Mouse (Mus musculus) intestine, postnatal 0 days (tissue): Measurements from ENCODE around the gene Opn1mw. TPM values are rescaled to one million over a fixed set of nuclear protein-coding genes. Genes with fewer than 3 reads are reported as not detected.

ENCODE experiments used
- ATAC-seq: fragments of 200-750 bp; cut with Nextera tagmentation; 2 replicates; pipeline ENCODE4 v1.8.0; 2017; ENCODE audit warnings: mild to moderate bottlenecking, moderate TSS enrichment, moderate library complexity
- H3K27ac ChIP-seq: fragments of 300-500 bp; sonication (generic); 2 replicates; pipeline ENCODE4 v1.5.1; 2014; ENCODE audit warnings: mild to moderate bottlenecking, low read depth, low read length, moderate library complexity
- H3K27me3 ChIP-seq: fragments of 300-500 bp; sonication (generic); replicated peaks from 2 replicates; pipeline ENCODE4 v1.6.1; 2014; ENCODE audit warnings: low read length, mixed read lengths; ENCODE audit not compliant: control insufficient read depth, insufficient read depth
- H3K36me3 ChIP-seq: fragments of 300-500 bp; sonication (generic); 2 replicates; pipeline ENCODE4 v1.6.1; 2014; ENCODE audit warnings: mild to moderate bottlenecking, moderate library complexity; ENCODE audit not compliant: control insufficient read depth, insufficient read depth
- H3K4me1 ChIP-seq: fragments of 300-500 bp; sonication (generic); replicated peaks from 2 replicates; pipeline ENCODE4 v1.6.1; 2014; ENCODE audit warnings: antibody characterized with exemption, low read length, mixed read lengths; ENCODE audit not compliant: control insufficient read depth, insufficient read depth
- H3K4me2 ChIP-seq: fragments of 300-500 bp; sonication (generic); replicated peaks from 2 replicates; pipeline ENCODE4 v1.6.1; 2014; ENCODE audit warnings: low read depth, mild to moderate bottlenecking, moderate library complexity
- H3K4me3 ChIP-seq: fragments of 300-500 bp; sonication (generic); 2 replicates; pipeline ENCODE4 v1.5.1; 2014; ENCODE audit warnings: low read depth, low read length
- H3K9ac ChIP-seq: fragments of 300-500 bp; sonication (generic); 2 replicates; pipeline ENCODE4 v1.6.1; 2014; ENCODE audit warnings: mild to moderate bottlenecking, low read depth, low read length
- H3K9me3 ChIP-seq: fragments of 300-500 bp; sonication (generic); 2 replicates; pipeline ENCODE4 v1.6.1; 2016; ENCODE audit warnings: mixed run types; ENCODE audit not compliant: control insufficient read depth
- CTCF ChIP-seq: sonication (generic); IDR thresholded peaks from 2 replicates; pipeline ENCODE4 v1.5.1; 2016; ENCODE audit warnings: low read depth, mild to moderate bottlenecking, control low read depth, antibody characterized with exemption, moderate library complexity
- WGBS: fragments of 180-500 bp; shearing (Covaris S2); extraction: QIAGEN DNeasy Blood & Tissue Kit; methylation state at CpG from one replicate; pipeline ENCODE4 v1.1.7; 2014; 5-methylcytosine and 5-hydroxymethylcytosine counted together
- polyA plus RNA-seq: library from polyadenylated mRNA; unstranded; fragments of >200 nt; fragmentation: Nextera tagmentation; extraction: Ambion mirVana; gene quantifications from 2 replicates; pipeline ENCODE4 v1.2.1, GENCODE M21; 2015

The Opn1mw gene
- polyA plus RNA-seq, 1 experiment from 2014 or later, result not detected

GRCm38 (mm10) chrX:74176959-74177358 is 49.7 kb downstream of the Opn1mw start, which contains the start of gene Tktl1:
TSS of gene Tktl1 (plus strand) at chrX:74177259.
- H3K4me2 ChIP-seq, result no peak within 1 kb of the TSS
- ATAC-seq, result no peak
- no peaks in the 10 kb centered on the region for H3K4me1 ChIP-seq
- H3K4me3 ChIP-seq, result no peak within 1 kb of the TSS
- H3K9me3 ChIP-seq, result no peaks in the 10 kb centered on the region
- 89% methylated on average over 17 of the region's 17 CpGs for WGBS
- no peak within 1 kb of the TSS for H3K27ac ChIP-seq
- no peak for TF ChIP-seq CTCF
- no peak within 1 kb of the TSS for H3K9ac ChIP-seq
- H3K36me3 ChIP-seq, result no peaks in the 10 kb centered on the region
- no peaks in the 10 kb centered on the region for H3K27me3 ChIP-seq

Other genes starting within 250 kb of the Opn1mw start
- gene Avpr2, start 235.4 kb upstream of the Opn1mw start, polyA plus RNA-seq, result 0.12 TPM in 1 of 2 replicates, not detected in the other
- 3.1 and 3.2 TPM in 2 replicates for gene L1cam, start 231.4 kb upstream of the Opn1mw start, polyA plus RNA-seq
- 2.5 and 2.7 TPM in 2 replicates for gene Arhgap4, start 205.6 kb upstream of the Opn1mw start, polyA plus RNA-seq
- gene Naa10, start 205.5 kb upstream of the Opn1mw start, polyA plus RNA-seq, result 76.6 and 76.7 TPM in 2 replicates
- gene Renbp, start 196.6 kb upstream of the Opn1mw start, polyA plus RNA-seq, result 788 and 922 TPM in 2 replicates
- gene Hcfc1, start 161.1 kb upstream of the Opn1mw start, polyA plus RNA-seq, result 19.0 and 22.6 TPM in 2 replicates
- gene Irak1, start 103.5 kb upstream of the Opn1mw start, polyA plus RNA-seq, result 21.6 and 22.7 TPM in 2 replicates
- gene Mecp2, start 7.9 kb downstream of the Opn1mw start, polyA plus RNA-seq, result 7.9 and 8.5 TPM in 2 replicates
- gene Tex28, start 40.4 kb downstream of the Opn1mw start, polyA plus RNA-seq, result not detected in 2 replicates
- gene Tktl1, start 49.8 kb downstream of the Opn1mw start, polyA plus RNA-seq, result not detected in 2 replicates
- 155 and 170 TPM in 2 replicates for gene Flna, start 122.4 kb downstream of the Opn1mw start, polyA plus RNA-seq
- gene Emd, start 127.2 kb downstream of the Opn1mw start, polyA plus RNA-seq, result 13.8 and 14.6 TPM in 2 replicates
- 485 and 521 TPM in 2 replicates for gene Rpl10, start 143.3 kb downstream of the Opn1mw start, polyA plus RNA-seq
- 64.0 and 64.8 TPM in 2 replicates for gene Taz, start 154.4 kb downstream of the Opn1mw start, polyA plus RNA-seq
- 24.7 and 26.2 TPM in 2 replicates for gene Dnase1l1, start 154.9 kb downstream of the Opn1mw start, polyA plus RNA-seq
- 111 and 115 TPM in 2 replicates for gene Atp6ap1, start 169.6 kb downstream of the Opn1mw start, polyA plus RNA-seq
- gene Gdi1, start 177.5 kb downstream of the Opn1mw start, polyA plus RNA-seq, result 63.9 and 72.4 TPM in 2 replicates
- 35.6 and 42.9 TPM in 2 replicates for gene Fam50a, start 185.6 kb downstream of the Opn1mw start, polyA plus RNA-seq
- 0.93 and 1.3 TPM in 2 replicates for gene Plxna3, start 201.6 kb downstream of the Opn1mw start, polyA plus RNA-seq
- 58.3 and 62.2 TPM in 2 replicates for gene Lage3, start 226.2 kb downstream of the Opn1mw start, polyA plus RNA-seq
- 77.4 and 78.1 TPM in 2 replicates for gene Ubl4a, start 245.8 kb downstream of the Opn1mw start, polyA plus RNA-seq
- 16.9 and 18.3 TPM in 2 replicates for gene Slc10a3, start 245.9 kb downstream of the Opn1mw start, polyA plus RNA-seq